Mouse (Mus musculus) urinary bladder, postnatal 14 days (tissue): Measurements from ENCODE around the gene Shroom1.
"Not testable (repeated sequence)": the region's sequence is repeated elsewhere in the genome, so short reads cannot be mapped to it uniquely, and the experiment has no call there.

Experiments used
- DNase-seq: peaks from one replicate; pipeline ENCODE4 v3.0.0; 2021; ENCODE audit warnings: low spot score

The Shroom1 gene

DNA sequence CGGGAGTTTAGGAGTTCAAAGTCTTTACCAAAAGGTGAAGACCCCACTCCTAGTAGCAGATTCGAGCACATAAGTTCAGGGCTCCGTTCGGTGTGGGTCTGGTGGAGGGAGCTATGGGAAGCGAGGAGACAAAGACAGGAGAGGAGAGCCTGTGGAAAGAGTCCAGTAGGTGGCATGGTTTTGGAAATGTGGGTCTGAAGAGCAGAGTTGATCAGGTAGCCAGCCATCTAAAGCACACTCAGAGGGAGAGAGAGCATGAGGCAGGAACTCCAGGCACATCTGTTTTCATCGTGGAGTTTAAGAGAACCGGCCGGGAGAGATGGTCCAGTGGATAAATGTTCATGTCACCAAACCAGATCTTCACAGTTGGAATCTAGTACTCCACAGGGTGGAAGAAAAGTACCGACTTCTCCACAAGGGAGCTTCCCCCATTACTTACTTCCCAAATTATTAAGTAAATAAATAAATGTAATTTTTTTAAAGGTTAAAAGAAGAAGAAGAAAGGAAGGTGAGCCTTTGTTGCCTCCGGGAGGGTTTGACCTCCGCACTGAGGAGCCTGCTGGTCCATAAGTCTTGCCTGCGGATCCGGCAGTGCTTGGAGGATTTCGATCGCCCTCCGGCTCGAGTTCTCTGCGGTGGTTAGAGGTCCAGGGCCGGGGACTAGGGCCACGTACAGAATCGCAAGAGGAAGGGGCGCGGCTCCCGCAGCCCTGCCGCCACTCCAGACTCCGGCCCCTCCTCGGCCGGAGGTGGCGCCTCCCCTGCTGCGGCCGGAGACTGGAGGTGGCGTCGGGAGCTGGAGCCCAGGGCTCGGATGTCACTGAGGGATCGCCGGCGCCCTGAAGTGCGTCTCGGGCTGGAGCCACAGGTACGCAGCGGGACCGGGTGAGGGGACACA, at the start of gene Shroom1, which contains the start of gene Gm10447:
Gene Shroom1, plus strand, starts transcription at position 732 of the 898 bp plus-strand sequence.
Gene Gm10447, minus strand, starts transcription at position 637 of the 898 bp plus-strand sequence.
- peak; percentile 73 for DNase-seq

- no peak for DNase-seq
Measured at GRCm38 (mm10) chr11:53411738-53412137, 45.3 kb upstream of the Shroom1 start.

GRCm38 (mm10) chr11:53413871-53414270, 43.1 kb upstream of the Shroom1 start:
- no peak for DNase-seq

DNA sequence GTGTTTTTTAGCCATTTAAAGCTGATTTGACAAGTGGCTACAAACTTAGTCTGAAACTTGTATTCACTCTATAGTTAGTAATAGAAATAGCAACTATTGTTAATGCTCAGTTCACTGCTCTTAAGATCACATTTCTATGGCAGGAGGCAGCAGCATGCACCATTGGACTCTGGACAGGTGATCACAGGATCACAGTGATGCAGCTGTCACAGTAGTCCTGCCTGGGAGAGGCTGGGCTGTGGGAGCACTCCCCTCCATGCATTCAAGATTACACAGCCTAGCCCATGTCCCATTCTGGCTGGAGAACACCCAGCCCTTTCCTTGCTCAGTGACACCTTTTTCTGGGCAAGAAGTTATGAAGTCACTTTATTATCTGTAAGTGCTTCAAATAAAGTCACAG, 39.0 kb upstream of the Shroom1 start:
- DNase-seq: no peak

DNA sequence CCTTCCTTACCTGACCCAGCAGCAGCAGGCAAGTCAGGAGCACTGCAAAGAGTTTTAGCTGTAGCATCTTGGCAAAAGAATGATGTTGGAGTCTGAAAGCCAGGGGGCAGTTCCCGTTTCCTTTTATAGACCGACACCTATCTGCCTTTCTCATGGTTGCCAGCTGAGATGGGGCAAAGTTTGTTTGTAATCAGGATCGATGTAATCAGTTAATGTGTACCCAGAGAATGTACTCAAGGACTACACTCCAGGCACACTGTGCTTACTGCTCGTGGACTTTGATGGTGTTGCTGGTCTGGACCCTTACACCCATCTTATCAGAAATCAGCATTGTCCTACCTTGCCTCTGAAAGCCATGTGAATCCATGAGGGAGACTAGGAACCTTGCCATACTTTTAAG, 34.0 kb upstream of the Shroom1 start, which contains the start of gene Leap2:
Gene Leap2, minus strand, starts transcription at position 135 of the 400 bp plus-strand sequence.
- DNase-seq: no peak

- DNase-seq: no peak
Measured at GRCm38 (mm10) chr11:53424826-53425225, 32.2 kb upstream of the Shroom1 start.

GRCm38 (mm10) chr11:53425251-53425650, 31.8 kb upstream of the Shroom1 start:
- DNase-seq: no peak

DNA sequence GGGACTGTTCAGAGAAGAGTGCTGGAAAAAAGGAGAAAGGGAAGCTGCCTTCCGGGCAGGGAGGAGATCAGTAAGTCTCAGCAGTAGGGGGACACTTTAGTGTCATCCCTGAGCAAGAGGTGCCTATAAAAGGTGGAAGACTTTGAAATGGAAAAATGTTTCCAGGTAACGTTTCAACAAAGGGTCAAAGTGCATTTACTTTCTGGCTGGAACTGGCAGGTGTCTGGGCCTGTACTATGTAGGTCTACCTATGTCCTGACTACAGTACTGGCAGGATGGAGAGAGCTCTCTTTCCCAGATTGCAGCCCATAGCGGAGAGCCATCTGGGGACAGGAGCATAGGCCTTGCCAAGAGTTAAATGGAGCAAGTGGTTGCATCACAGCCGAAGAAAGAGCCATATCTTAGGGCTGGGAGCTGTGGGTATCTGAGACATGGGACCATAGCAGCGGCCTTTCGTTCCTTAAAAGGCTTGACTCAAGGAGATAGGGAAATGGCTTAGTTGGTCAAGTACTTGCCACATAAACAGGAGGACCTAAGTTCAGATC, 31.2 kb upstream of the Shroom1 start:
- no peak for DNase-seq

- not testable (repeated sequence) for DNase-seq
Measured at GRCm38 (mm10) chr11:53426914-53427313, 30.1 kb upstream of the Shroom1 start.

- DNase-seq: no peak
Measured at GRCm38 (mm10) chr11:53427993-53428715, 28.9 kb upstream of the Shroom1 start.

DNA sequence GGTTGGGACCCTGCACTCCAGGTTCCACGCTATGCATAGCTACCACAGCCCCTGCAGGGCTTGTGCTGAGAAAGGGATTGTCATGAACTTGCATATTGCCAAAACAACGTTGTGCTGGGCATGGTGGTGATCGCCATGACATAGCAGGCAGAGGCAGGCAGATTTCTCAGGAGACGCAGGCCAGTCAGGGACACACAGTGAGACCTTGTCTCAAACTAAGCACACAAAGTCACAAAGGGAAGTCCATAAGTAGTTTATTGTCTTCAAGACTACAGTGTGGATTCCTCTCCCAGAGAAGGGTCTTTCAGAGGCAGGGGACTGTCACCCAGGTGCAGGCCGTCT, 28.3 kb upstream of the Shroom1 start:
- no peak for DNase-seq

DNA sequence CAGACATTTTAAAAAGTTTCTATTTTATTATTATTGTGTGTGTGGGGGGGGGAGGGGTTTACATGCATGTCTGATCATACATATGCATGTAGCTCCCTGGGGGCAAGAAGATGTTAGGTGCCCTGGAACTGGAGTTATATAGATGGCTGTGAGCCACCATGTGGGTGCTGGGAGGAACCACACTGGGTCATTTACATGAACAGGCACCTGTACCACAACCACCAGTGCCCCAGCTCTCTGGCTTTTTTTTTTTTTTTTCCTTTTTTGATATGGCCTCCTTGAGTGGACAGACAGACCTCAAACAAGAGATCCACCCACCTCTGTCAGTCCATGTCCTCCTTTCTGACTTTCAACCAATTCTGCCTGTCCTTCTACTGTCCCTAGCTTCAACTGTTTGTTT, 27.8 kb upstream of the Shroom1 start:
- no peak for DNase-seq

DNA sequence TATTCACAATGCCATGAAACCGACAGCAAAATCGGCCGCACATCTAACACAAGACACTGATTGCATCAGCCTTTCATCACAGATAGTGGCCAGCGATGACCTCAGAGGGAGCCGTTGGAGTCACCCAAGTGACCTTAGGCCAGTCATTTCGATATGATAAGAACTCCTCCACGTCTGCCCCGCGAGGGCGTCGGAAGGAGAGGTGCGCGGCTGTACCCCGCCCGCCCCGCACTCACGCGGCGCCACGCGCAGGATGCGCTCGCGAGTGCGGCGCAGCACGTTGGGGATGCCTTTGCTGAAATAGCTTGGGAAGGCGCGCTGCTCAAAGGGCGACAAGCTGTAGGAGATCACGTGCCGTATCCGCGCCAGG, 26.7 kb upstream of the Shroom1 start:
- DNase-seq: no peak

DNA sequence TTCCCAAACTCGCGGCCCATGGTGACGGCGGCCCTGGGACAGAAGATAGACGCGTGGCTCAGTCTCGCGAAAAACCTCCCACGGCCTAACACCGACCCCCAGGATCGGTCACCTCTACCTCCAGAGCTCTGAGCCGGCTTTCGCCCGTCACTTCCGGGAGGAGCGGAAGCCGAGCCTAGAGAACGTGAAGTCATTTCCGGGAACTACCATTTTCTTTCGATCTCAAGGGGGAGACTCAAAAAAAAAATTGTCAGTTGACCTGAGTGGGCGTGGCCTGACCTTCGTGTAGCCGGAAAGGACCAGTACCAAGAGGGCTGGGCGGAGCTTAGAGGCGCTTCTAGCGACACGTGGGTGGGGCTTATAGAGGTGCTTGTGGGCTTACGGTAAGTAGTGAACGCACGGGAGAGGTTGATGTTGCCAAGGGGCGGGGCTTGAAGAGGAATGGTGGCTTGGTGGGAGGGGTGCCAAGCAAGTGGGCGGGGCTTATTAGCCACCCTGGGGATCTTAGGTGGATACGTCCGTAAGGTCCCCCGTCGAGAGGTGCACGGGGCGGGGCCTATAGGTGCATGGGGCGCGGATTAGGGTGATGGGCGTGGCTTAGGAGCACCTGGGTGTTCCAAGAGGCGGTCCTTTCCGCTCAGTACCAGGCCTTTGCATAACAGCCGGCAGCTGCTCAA, 26.2 kb upstream of the Shroom1 start, which contains the start of the genes Uqcrq and Gdf9:
Gene Uqcrq, minus strand, starts transcription at position 162 of the 677 bp plus-strand sequence.
Gene Gdf9, plus strand, starts transcription at position 354 of the 677 bp plus-strand sequence.
- peak; percentile 99 for DNase-seq

DNA sequence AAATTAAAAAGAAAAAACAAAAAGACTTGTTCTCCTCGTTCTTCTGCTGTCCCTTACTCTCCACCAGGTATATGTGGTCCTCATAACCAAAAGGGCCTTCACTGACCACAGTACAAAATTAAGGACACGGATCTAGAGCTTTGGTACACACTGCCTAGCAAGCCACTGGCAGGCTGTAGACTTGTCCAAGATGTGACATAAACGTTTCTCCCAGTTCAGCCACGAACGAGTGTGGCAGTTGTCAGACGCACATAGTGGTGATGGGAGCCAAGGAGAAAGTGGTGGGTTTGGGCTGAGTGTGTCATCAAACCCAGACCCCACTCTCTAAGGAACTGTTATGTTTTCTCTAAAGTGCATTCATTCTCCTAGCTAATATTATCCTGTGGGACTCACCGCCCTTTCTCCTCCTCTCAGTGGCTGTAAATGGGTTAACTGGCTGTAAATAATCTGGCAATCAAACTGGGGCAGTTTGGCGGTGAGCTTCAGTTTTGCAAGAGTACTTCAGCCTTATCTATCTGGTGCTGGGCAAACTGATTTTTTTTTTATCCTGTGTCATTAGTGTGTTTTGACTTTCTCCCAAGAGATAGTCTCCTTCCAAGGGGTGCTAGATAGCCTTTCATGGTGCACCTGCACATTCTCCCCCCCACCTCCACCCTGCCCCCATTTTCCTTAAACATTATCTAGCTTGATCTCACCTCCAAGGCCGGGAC, 25.5 kb upstream of the Shroom1 start:
- peak; percentile 22 for DNase-seq

DNA sequence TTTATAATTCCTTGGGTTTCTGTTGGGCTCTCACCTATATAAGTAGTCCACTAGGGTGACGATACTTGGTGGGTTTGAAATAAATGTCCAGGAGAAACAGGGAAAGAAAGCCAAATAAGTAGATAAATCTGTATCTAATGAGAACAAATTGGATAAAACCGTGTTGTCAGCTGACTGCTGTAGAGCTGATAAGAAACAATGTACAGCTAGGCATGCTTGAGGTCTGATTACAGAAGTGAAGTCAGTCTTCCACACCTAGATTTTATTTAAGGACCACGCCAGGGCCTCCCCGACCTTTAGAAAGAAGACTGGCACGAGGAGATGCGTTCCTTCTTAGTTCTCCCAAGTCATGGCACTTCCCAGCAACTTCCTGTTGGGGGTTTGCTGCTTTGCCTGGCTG, 23.9 kb upstream of the Shroom1 start:
- DNase-seq: no peak

DNA sequence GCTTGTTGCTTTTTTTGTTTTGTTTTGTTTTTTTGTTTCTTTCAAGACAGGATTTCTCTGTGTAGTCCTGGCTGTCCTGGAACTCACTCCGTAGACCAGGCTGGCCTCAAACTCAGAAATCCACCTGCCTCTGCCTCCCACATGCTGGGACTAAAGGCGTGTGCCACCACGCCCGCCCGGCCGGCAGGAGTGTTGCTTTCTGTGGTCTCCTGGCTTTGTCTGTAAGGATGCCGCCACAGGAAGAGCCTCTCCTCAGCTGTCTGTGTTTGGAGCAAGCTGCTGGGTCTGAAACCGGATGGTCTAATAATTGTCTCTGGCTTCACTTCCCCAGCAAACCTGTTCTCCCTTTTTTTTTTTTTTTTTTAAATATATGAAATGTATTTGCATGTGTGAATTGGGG, 21.5 kb upstream of the Shroom1 start:
- DNase-seq: no peak

DNA sequence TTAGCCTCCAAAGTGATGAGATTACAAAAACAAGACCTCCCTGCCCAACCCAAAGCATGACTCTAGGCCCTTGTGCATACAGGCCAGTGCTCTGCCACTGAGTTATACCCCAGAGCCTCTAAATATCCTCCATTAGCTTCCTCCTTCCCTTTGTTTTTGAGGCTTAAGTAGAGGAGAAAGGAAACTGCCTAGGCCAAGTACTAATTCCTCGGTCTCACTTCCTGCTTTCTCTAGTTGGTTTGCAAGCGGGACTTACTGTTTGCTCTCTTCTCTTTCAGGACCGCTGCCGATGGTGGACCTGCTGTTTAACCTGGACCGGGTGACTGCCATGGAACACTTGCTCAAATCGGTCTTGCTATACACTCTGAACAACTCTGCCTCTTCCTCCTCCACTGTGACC, 20.7 kb upstream of the Shroom1 start:
- DNase-seq: no peak

DNA sequence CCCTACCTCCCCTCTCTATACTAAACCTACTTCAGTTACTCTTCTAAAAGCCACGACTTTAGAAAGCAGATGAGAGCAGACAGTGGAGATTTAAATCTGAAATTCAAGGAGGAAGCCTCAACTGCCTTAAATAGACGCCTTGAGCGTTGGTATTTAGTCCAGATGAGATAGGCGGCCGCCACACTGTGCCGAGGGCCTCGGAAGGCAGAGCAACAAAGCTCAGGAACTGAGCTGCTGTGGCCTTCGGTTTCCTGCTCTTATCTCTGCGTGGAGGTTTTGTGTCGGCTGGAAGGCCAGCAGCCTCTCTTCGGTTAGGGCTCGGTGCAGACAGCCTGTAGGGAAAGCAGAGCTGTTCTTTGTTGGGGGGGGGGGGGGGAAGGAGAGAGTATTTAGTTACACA, 15.1 kb upstream of the Shroom1 start:
- DNase-seq: no peak

DNA sequence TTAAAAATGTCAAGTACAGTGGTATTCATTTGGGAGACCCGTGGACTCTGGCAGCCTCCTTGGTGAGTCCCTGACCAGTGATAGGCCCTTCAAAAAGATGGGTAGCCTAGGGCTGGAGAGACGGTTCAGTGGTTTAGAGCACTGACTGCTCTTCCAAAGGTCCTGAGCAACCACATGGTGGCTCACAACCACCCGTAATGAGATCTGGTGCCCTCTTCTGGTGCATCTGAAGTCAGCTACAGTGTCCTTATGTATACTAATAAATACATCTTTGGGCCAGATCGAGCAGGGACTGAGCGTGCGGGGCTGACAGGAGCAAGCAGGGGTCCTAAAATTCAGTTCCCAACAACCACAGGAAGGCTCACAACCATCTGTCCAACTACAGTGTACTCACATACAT, 13.1 kb upstream of the Shroom1 start:
- peak; percentile 51 for DNase-seq

- no peak for DNase-seq
Measured at GRCm38 (mm10) chr11:53445562-53445961, 11.4 kb upstream of the Shroom1 start.

GRCm38 (mm10) chr11:53446183-53446582, 10.8 kb upstream of the Shroom1 start:
- no peak for DNase-seq
